Mouse (Mus musculus): ENCODE data around the gene Spred2. TPM values are rescaled to one million over a fixed set of nuclear protein-coding genes. Genes with fewer than 3 reads are reported as not detected.

The Spred2 gene
- total and polyA plus RNA-seq, 3 experiments = 7.8 to 76.0 (median 25.9) TPM

GRCm38 (mm10) chr11:19979338-19979737, 55.2 kb downstream of the Spred2 start:
- Histone ChIP-seq H3K9ac (ENCODE audit: control insufficient read depth, low read depth, low read length, poor library complexity, severe bottlenecking) (peak overlapping the region; percentile 22; the same call in 1 of the 2 replicates), H3K36me3 (ENCODE audit: control insufficient read depth in 1 of 2, insufficient read depth in 2 of 2, low read length in 2 of 2) (peaks cover 0 to 12% of the 10 kb centered on the region in 2 experiments; a peak in 3 of 4 replicates), H3K9me3 (replicated peaks; ENCODE audit: insufficient read depth, low read length) (no peaks in the 10 kb centered on the region), H3K4me1 (ENCODE audit: control insufficient read depth in 1 of 2, insufficient read depth in 2 of 2, low read length in 2 of 2) (peaks cover 0 to 16% of the 10 kb centered on the region in 2 experiments; a peak in 3 of 4 replicates), H3K27me3 (ENCODE audit: control insufficient read depth in 1 of 2, insufficient read depth in 2 of 2, low read length in 2 of 2) (no peaks in the 10 kb centered on the region), H3K27ac (ENCODE audit: control insufficient read depth, low read depth, low read length) (peak overlapping the region; percentile 37), H3K4me3 (ENCODE audit: control insufficient read depth in 1 of 2, insufficient read depth in 1 of 2, low read depth in 2 of 2, low read length in 2 of 2) (no peak overlapping the region), H3K79me2 (ENCODE audit: control insufficient read depth, insufficient read depth, low read length, poor library complexity) (peaks cover 15% of the 10 kb centered on the region)
- no peak for TF ChIP-seq GABPA (IDR thresholded peaks at IDR 0.05; ENCODE audit: low read depth, low read length)
- no peak for TF ChIP-seq CHD1 (IDR thresholded peaks at IDR 0.05; ENCODE audit: low read depth, low read length)
- TF ChIP-seq ETS1 (IDR thresholded peaks at IDR 0.05; ENCODE audit: low read depth, low read length) = peak; percentile 62
- TF ChIP-seq SIN3A (IDR thresholded peaks at IDR 0.05; ENCODE audit: low read length) = peak; percentile 16; the same call in 1 of the 2 replicates
- TF ChIP-seq MAFK (IDR thresholded peaks at IDR 0.05; ENCODE audit: borderline replicate concordance, low read depth, low read length) = no peak
- no peak for TF ChIP-seq GATA1 (IDR thresholded peaks at IDR 0.05; ENCODE audit: low read depth, low read length)
- no peak for TF ChIP-seq MYC (IDR thresholded peaks at IDR 0.05; ENCODE audit: low read depth, low read length)
- TF ChIP-seq SMC3 (IDR thresholded peaks at IDR 0.05; ENCODE audit: low read depth, low read length) = no peak
- TF ChIP-seq JUND (IDR thresholded peaks at IDR 0.05; ENCODE audit: low read depth, low read length) = peak; percentile 91
- no peak for TF ChIP-seq USF1 (IDR thresholded peaks at IDR 0.05; ENCODE audit: low read depth, low read length)
- TF ChIP-seq TBP (IDR thresholded peaks at IDR 0.05; ENCODE audit: low read depth, low read length) = no peak
- TF ChIP-seq EP300 (IDR thresholded peaks at IDR 0.05; ENCODE audit: low read depth in 1 of 2, low read length in 2 of 2) = peak in 1 of 2 experiments; percentile 54; a peak in 2 of 4 replicates
- TF ChIP-seq ZMIZ1 (IDR thresholded peaks at IDR 0.05; ENCODE audit: low read depth, low read length) = no peak
- DNase-seq (ENCODE audit: low read depth, low spot score) = peak; percentile 86

- H3K27me3 ChIP-seq (ENCODE audit: control insufficient read depth in 1 of 2, insufficient read depth in 2 of 2, low read length in 2 of 2) = no peaks in the 10 kb centered on the region
- peaks cover 0 to 30% of the 10 kb centered on the region in 2 experiments; a peak in 3 of 4 replicates for H3K36me3 ChIP-seq (ENCODE audit: control insufficient read depth in 1 of 2, insufficient read depth in 2 of 2, low read length in 2 of 2)
- peaks cover 10 to 33% of the 10 kb centered on the region in 2 experiments for H3K4me1 ChIP-seq (ENCODE audit: control insufficient read depth in 1 of 2, insufficient read depth in 2 of 2, low read length in 2 of 2)
- TF ChIP-seq POLR2AphosphoS5 (IDR thresholded peaks at IDR 0.05; ENCODE audit: borderline replicate concordance, low read depth, low read length) (no peak), KAT2A (conservative IDR thresholded peaks at IDR 0.05; ENCODE audit: low read depth, low read length) (no peak), TBP (IDR thresholded peaks at IDR 0.05; ENCODE audit: low read depth, low read length) (no peak), CHD2 (IDR thresholded peaks at IDR 0.05; ENCODE audit: low read length) (no peak), NRF1 (IDR thresholded peaks at IDR 0.05; ENCODE audit: insufficient read depth, low read depth, low read length, poor library complexity, severe bottlenecking) (no peak), USF2 (IDR thresholded peaks at IDR 0.05; ENCODE audit: borderline replicate concordance in 1 of 2, insufficient read depth in 1 of 2, low read depth in 1 of 2, low read length in 2 of 2) (no peak), SMC3 (IDR thresholded peaks at IDR 0.05; ENCODE audit: low read depth, low read length) (no peak), ETS1 (IDR thresholded peaks at IDR 0.05; ENCODE audit: low read depth, low read length) (no peak), MAFK (IDR thresholded peaks at IDR 0.05; ENCODE audit: borderline replicate concordance, low read depth, low read length) (no peak), ZNF384 (IDR thresholded peaks at IDR 0.05; ENCODE audit: low read depth, low read length) (no peak), JUND (IDR thresholded peaks at IDR 0.05; ENCODE audit: low read depth, low read length) (no peak), CTCF (IDR thresholded peaks at IDR 0.05 in 2 of 3, conservative IDR thresholded peaks at IDR 0.05 in 1 of 3; ENCODE audit: control insufficient read depth in 1 of 3, insufficient read depth in 1 of 3, low read depth in 2 of 3, low read length in 3 of 3, poor library complexity in 1 of 3, severe bottlenecking in 1 of 3) (no peak), MAX (IDR thresholded peaks at IDR 0.05; ENCODE audit: low read length) (no peak), SIN3A (IDR thresholded peaks at IDR 0.05; ENCODE audit: low read length) (no peak), MYB (IDR thresholded peaks at IDR 0.05; ENCODE audit: low read depth, low read length) (no peak), HCFC1 (IDR thresholded peaks at IDR 0.05; ENCODE audit: low read depth, low read length) (no peak), GABPA (IDR thresholded peaks at IDR 0.05; ENCODE audit: low read depth, low read length) (no peak)
- no peak overlapping the region for H3K4me3 ChIP-seq (ENCODE audit: control insufficient read depth in 1 of 2, insufficient read depth in 1 of 2, low read depth in 2 of 2, low read length in 2 of 2)
- H3K79me2 ChIP-seq (ENCODE audit: control insufficient read depth, insufficient read depth, low read length, poor library complexity) = peaks cover 9% of the 10 kb centered on the region
- no peak for DNase-seq (ENCODE audit: low read depth, low spot score)
- H3K9ac ChIP-seq (ENCODE audit: control insufficient read depth, low read depth, low read length, poor library complexity, severe bottlenecking) = no peak overlapping the region
- H3K27ac ChIP-seq (ENCODE audit: control insufficient read depth, low read depth, low read length) = no peak overlapping the region
- H3K9me3 ChIP-seq (replicated peaks; ENCODE audit: insufficient read depth, low read length) = no peaks in the 10 kb centered on the region
Observed at GRCm38 (mm10) chr11:19982113-19982512, 57.9 kb downstream of the Spred2 start.
